Mouse (Mus musculus) embryonic facial prominence, embryonic 10.5 days (tissue): Measurements from ENCODE around the gene Magel2. TPM values are rescaled to one million over a fixed set of nuclear protein-coding genes. Genes with fewer than 3 reads are reported as not detected.

Experiments
- DNase-seq: peaks from one replicate; pipeline ENCODE4 v3.0.0-alpha.2; 2017; ENCODE audit warnings: low spot score
- H3K27ac ChIP-seq: fragments of 300-500 bp; sonication (generic); replicated peaks from 2 replicates; pipeline ENCODE4 v1.5.1; 2016; ENCODE audit warnings: mild to moderate bottlenecking
- H3K27me3 ChIP-seq: fragments of 300-500 bp; sonication (generic); replicated peaks from 2 replicates; pipeline ENCODE4 v1.6.1; 2016; ENCODE audit warnings: low read depth, mild to moderate bottlenecking; ENCODE audit not compliant: poor library complexity, severe bottlenecking
- H3K36me3 ChIP-seq: fragments of 300-500 bp; sonication (generic); replicated peaks from 2 replicates; pipeline ENCODE4 v1.6.1; 2016; ENCODE audit warnings: mild to moderate bottlenecking, moderate library complexity
- H3K4me1 ChIP-seq: fragments of 300-500 bp; sonication (generic); 2 replicates; pipeline ENCODE4 v1.6.1; 2016
- H3K4me3 ChIP-seq: fragments of 300-500 bp; sonication (generic); 2 replicates; pipeline ENCODE4 v1.5.1; 2016; ENCODE audit warnings: mild to moderate bottlenecking, moderate library complexity
- H3K9me3 ChIP-seq: fragments of 300-500 bp; sonication (generic); 2 replicates; pipeline ENCODE4 v1.6.1; 2016; ENCODE audit warnings: mild to moderate bottlenecking
- WGBS: fragments of 180-500 bp; shearing (Covaris S2); methylation state at CpG from one replicate; pipeline ENCODE4 v1.1.7; 2016; 5-methylcytosine and 5-hydroxymethylcytosine counted together
- polyA plus RNA-seq: library from polyadenylated mRNA; unstranded; fragments of >200 nt; fragmentation: Nextera tagmentation; extraction: Ambion mirVana; gene quantifications from 2 replicates; pipeline ENCODE4 v1.2.1, GENCODE M21; 2016

The Magel2 gene
- 18.7 and 21.0 TPM in 2 replicates for polyA plus RNA-seq

GRCm38 (mm10) chr7:62376510-62377304 lies at the start of gene Magel2:
Gene Magel2, plus strand, starts transcription at chr7:62377010.
- 17% methylated on average over 31 of the region's 31 CpGs for WGBS
- Histone ChIP-seq H3K9me3 (peaks cover 36% of the 10 kb centered on the region), H3K27me3 (no peaks in the 10 kb centered on the region), H3K4me3 (peak within 1 kb of the TSS; percentile 65), H3K4me1 (peaks cover 16% of the 10 kb centered on the region), H3K27ac (peak within 1 kb of the TSS; percentile 74), H3K36me3 (peaks cover 21% of the 10 kb centered on the region)
- DNase-seq = peak; percentile 83

- DNase-seq = no peak
- no peak overlapping the region for H3K4me3 ChIP-seq
- H3K27me3 ChIP-seq = no peaks in the 10 kb centered on the region
- no peak overlapping the region for H3K27ac ChIP-seq
- peaks cover 16% of the 10 kb centered on the region for H3K9me3 ChIP-seq
- peaks cover 6% of the 10 kb centered on the region; the same call in 1 of the 2 replicates for H3K4me1 ChIP-seq
- WGBS = 40% methylated on average over 1 of the region's 1 CpGs
- no peaks in the 10 kb centered on the region for H3K36me3 ChIP-seq
These were observed 31.4 kb upstream of the Magel2 start for GRCm38 (mm10) chr7:62345411-62345810.

GRCm38 (mm10) chr7:62346269-62346668 lies 30.5 kb upstream of the Magel2 start, which contains the start of gene Ndn:
Gene Ndn, plus strand, starts transcription at chr7:62346569.
- Histone ChIP-seq H3K4me3 (no peak within 1 kb of the TSS), H3K36me3 (no peaks in the 10 kb centered on the region), H3K9me3 (peaks cover 16% of the 10 kb centered on the region), H3K27me3 (no peaks in the 10 kb centered on the region), H3K4me1 (peaks cover 6% of the 10 kb centered on the region; the same call in 1 of the 2 replicates), H3K27ac (no peak within 1 kb of the TSS)
- no peak for DNase-seq
- 70% methylated on average over 1 of the region's 1 CpGs for WGBS

GRCm38 (mm10) chr7:62348106-62348803 lies 28.6 kb upstream of the Magel2 start:
- Histone ChIP-seq H3K9me3 (peaks cover 16% of the 10 kb centered on the region), H3K27ac (peak overlapping the region; percentile 82), H3K36me3 (no peaks in the 10 kb centered on the region), H3K4me3 (peak overlapping the region; percentile 65), H3K4me1 (peaks cover 6% of the 10 kb centered on the region; the same call in 1 of the 2 replicates), H3K27me3 (no peaks in the 10 kb centered on the region)
- peak; percentile 89 for DNase-seq
- 12% methylated on average over 42 of the region's 42 CpGs for WGBS

- H3K4me3 ChIP-seq = peak overlapping the region; percentile 65
- no peaks in the 10 kb centered on the region for H3K27me3 ChIP-seq
- DNase-seq = peak; percentile 19
- peaks cover 6% of the 10 kb centered on the region; the same call in 1 of the 2 replicates for H3K4me1 ChIP-seq
- no peaks in the 10 kb centered on the region for H3K36me3 ChIP-seq
- peak overlapping the region; percentile 82 for H3K27ac ChIP-seq
- H3K9me3 ChIP-seq = peaks cover 16% of the 10 kb centered on the region
- 35% methylated on average over 17 of the region's 17 CpGs for WGBS
These were observed 28.0 kb upstream of the Magel2 start for GRCm38 (mm10) chr7:62348804-62349190.

- Histone ChIP-seq H3K27me3 (no peaks in the 10 kb centered on the region), H3K4me3 (no peak overlapping the region), H3K36me3 (no peaks in the 10 kb centered on the region), H3K27ac (no peak overlapping the region), H3K4me1 (peaks cover 6% of the 10 kb centered on the region; the same call in 1 of the 2 replicates), H3K9me3 (peaks cover 14% of the 10 kb centered on the region)
- WGBS = 56% methylated on average over 8 of the region's 8 CpGs
- no peak for DNase-seq
These were observed 25.5 kb upstream of the Magel2 start for GRCm38 (mm10) chr7:62351266-62351665.

- no peak overlapping the region for H3K27ac ChIP-seq
- no peaks in the 10 kb centered on the region for H3K36me3 ChIP-seq
- peaks cover 2% of the 10 kb centered on the region; the same call in 1 of the 2 replicates for H3K9me3 ChIP-seq
- DNase-seq = no peak
- 62% methylated on average over 7 of the region's 7 CpGs for WGBS
- no peak overlapping the region for H3K4me3 ChIP-seq
- no peaks in the 10 kb centered on the region for H3K27me3 ChIP-seq
- 0 out of 2 replicates have a peak, but pooled peaks cover 4% of the 10 kb centered on the region for H3K4me1 ChIP-seq
These were observed 11.7 kb upstream of the Magel2 start for GRCm38 (mm10) chr7:62365039-62365636.

GRCm38 (mm10) chr7:62366730-62367129 lies 10.1 kb upstream of the Magel2 start:
- no peaks in the 10 kb centered on the region for H3K27me3 ChIP-seq
- 80% methylated on average over 8 of the region's 8 CpGs for WGBS
- H3K36me3 ChIP-seq = no peaks in the 10 kb centered on the region
- no peak overlapping the region for H3K4me3 ChIP-seq
- DNase-seq = no peak
- H3K9me3 ChIP-seq = peaks cover 2% of the 10 kb centered on the region; the same call in 1 of the 2 replicates
- 0 out of 2 replicates have a peak, but pooled peaks cover 4% of the 10 kb centered on the region for H3K4me1 ChIP-seq
- H3K27ac ChIP-seq = no peak overlapping the region

- Histone ChIP-seq H3K27ac (no peak overlapping the region), H3K36me3 (peaks cover 21% of the 10 kb centered on the region), H3K4me1 (peaks cover 16% of the 10 kb centered on the region), H3K27me3 (no peaks in the 10 kb centered on the region), H3K9me3 (peaks cover 36% of the 10 kb centered on the region), H3K4me3 (no peak overlapping the region)
- peak; percentile 15 for DNase-seq
- WGBS = 34% methylated on average over 4 of the region's 4 CpGs
These were observed 1.2 kb upstream of the Magel2 start for GRCm38 (mm10) chr7:62375658-62376057.

GRCm38 (mm10) chr7:62377313-62377712 lies 503 bp downstream of the Magel2 start:
- WGBS = 36% methylated on average over 14 of the region's 14 CpGs
- Histone ChIP-seq H3K4me3 (peak overlapping the region; percentile 65), H3K9me3 (peaks cover 36% of the 10 kb centered on the region), H3K36me3 (peaks cover 21% of the 10 kb centered on the region), H3K4me1 (peaks cover 16% of the 10 kb centered on the region), H3K27me3 (no peaks in the 10 kb centered on the region), H3K27ac (peak overlapping the region; percentile 74)
- DNase-seq = no peak

GRCm38 (mm10) chr7:62378529-62378928 lies 1.7 kb downstream of the Magel2 start:
- peaks cover 16% of the 10 kb centered on the region for H3K4me1 ChIP-seq
- WGBS = 89% methylated on average over 9 of the region's 9 CpGs
- H3K36me3 ChIP-seq = peaks cover 21% of the 10 kb centered on the region
- H3K4me3 ChIP-seq = peak overlapping the region; percentile 65
- H3K27me3 ChIP-seq = no peaks in the 10 kb centered on the region
- no peak for DNase-seq
- H3K9me3 ChIP-seq = peaks cover 36% of the 10 kb centered on the region
- no peak overlapping the region for H3K27ac ChIP-seq

- Histone ChIP-seq H3K27me3 (no peaks in the 10 kb centered on the region), H3K4me1 (peaks cover 14% of the 10 kb centered on the region), H3K4me3 (no peak overlapping the region), H3K27ac (no peak overlapping the region), H3K36me3 (peaks cover 21% of the 10 kb centered on the region), H3K9me3 (peaks cover 28% of the 10 kb centered on the region)
- 14% methylated on average over 2 of the region's 2 CpGs for WGBS
- peak; percentile 49 for DNase-seq
These were observed 5.6 kb downstream of the Magel2 start for GRCm38 (mm10) chr7:62382391-62382790.
